Mouse (Mus musculus): ENCODE data around the gene Rnf220.

DNA sequence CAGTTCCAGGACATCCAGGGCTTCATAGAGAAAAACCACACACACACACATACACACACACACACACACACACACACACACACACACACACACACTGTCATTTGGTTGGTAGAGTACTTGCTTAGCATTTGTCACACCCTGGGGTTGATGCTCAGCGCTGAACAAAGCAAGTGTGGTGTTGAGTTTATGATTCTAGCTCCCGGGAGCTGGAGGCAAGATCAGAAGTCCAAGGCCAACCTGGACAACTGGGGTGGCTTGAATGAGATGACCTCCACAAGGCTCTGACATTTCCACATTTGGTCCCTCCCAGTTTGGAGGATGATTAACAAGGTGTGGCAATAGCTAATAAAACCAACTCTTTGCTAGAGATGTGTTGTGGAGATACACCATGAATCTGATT, 265.6 kb downstream of the Rnf220 start:
- TF ChIP-seq CTCF (conservative IDR thresholded peaks at IDR 0.05 in 1 of 2, IDR thresholded peaks at IDR 0.05 in 1 of 2; ENCODE audit: low read depth in 2 of 2, low read length in 2 of 2) (no peak), USF1 (IDR thresholded peaks at IDR 0.05; ENCODE audit: low read depth, low read length) (no peak), TCF12 (IDR thresholded peaks at IDR 0.05; ENCODE audit: low read depth, low read length) (no peak)

Measured in CH12.LX (cell line).